Mouse (Mus musculus) liver, postnatal 0 days (tissue): ENCODE results near the gene Armh3. TPM values are rescaled to one million over a fixed set of nuclear protein-coding genes. Genes with fewer than 3 reads are reported as not detected.
A peak's percentile ranks its signal among the peaks of the same experiment; 100 is the strongest.

Experiments
- ATAC-seq: fragments of 200-750 bp; cut with Nextera tagmentation; 2 replicates; pipeline ENCODE4 v1.8.0; 2017; ENCODE audit warnings: mild to moderate bottlenecking, moderate library complexity
- DNase-seq: peaks from one replicate; pipeline ENCODE4 v3.0.0-alpha.2; 2016
- H3K27ac ChIP-seq: fragments of 300-500 bp; sonication (generic); 2 replicates; pipeline ENCODE4 v1.5.1; 2014; ENCODE audit warnings: antibody characterized with exemption, moderate library complexity, mild to moderate bottlenecking, low read depth
- H3K27me3 ChIP-seq: fragments of 300-500 bp; sonication (generic); 2 replicates; pipeline ENCODE4 v1.6.1; 2014; ENCODE audit warnings: low read length, control low read depth, mixed read lengths; ENCODE audit not compliant: insufficient read depth
- H3K36me3 ChIP-seq: fragments of 300-500 bp; sonication (generic); replicated peaks from 2 replicates; pipeline ENCODE4 v1.6.1; 2014; ENCODE audit warnings: mild to moderate bottlenecking, control low read depth, low read length, moderate library complexity, mixed read lengths; ENCODE audit not compliant: insufficient read depth
- H3K4me1 ChIP-seq: fragments of 300-500 bp; sonication (generic); 2 replicates; pipeline ENCODE4 v1.6.1; 2014; ENCODE audit warnings: antibody characterized with exemption, mild to moderate bottlenecking, control low read depth; ENCODE audit not compliant: insufficient read depth
- H3K4me2 ChIP-seq: fragments of 300-500 bp; sonication (generic); 2 replicates; pipeline ENCODE4 v1.6.1; 2014; ENCODE audit warnings: low read depth, mild to moderate bottlenecking, low read length, moderate library complexity, mixed read lengths
- H3K4me3 ChIP-seq: fragments of 300-500 bp; sonication (generic); 2 replicates; pipeline ENCODE4 v1.5.1; 2014; ENCODE audit warnings: low read depth, low read length
- H3K9ac ChIP-seq: fragments of 300-500 bp; sonication (generic); replicated peaks from 2 replicates; pipeline ENCODE4 v1.6.1; 2014; ENCODE audit warnings: mild to moderate bottlenecking, moderate library complexity
- H3K9me3 ChIP-seq: fragments of 300-500 bp; sonication (generic); 2 replicates; pipeline ENCODE4 v1.6.1; 2016; ENCODE audit warnings: mild to moderate bottlenecking, control low read depth, low read length, mixed read lengths
- CTCF ChIP-seq: sonication (generic); IDR thresholded peaks from 2 replicates; pipeline ENCODE4 v1.5.1; 2016; ENCODE audit warnings: antibody characterized with exemption, low read depth
- EP300 ChIP-seq: IDR thresholded peaks from 2 replicates; pipeline ENCODE4 v1.6.1; 2016; ENCODE audit warnings: antibody characterized with exemption, low read depth, mild to moderate bottlenecking
- WGBS: fragments of 180-500 bp; shearing (Covaris S2); extraction: QIAGEN DNeasy Blood & Tissue Kit; methylation state at CpG from one replicate; pipeline ENCODE4 v1.1.7; 2014; ENCODE audit not compliant: insufficient replicate concordance; 5-methylcytosine and 5-hydroxymethylcytosine counted together
- polyA plus RNA-seq: library from polyadenylated mRNA; unstranded; fragments of >200 nt; fragmentation: Nextera tagmentation; extraction: Ambion mirVana; gene quantifications from 2 replicates; pipeline ENCODE4 v1.2.1, GENCODE M21; 2015

Armh3 gene
- polyA plus RNA-seq, 1 experiment from 2014 or later = 3.5 TPM

- H3K27me3 ChIP-seq = no peaks in the 10 kb centered on the region
- TF ChIP-seq CTCF = no peak
- no peak for TF ChIP-seq EP300
- DNase-seq (no peak), ATAC-seq (no peak)
- H3K9ac ChIP-seq = no peak overlapping the region
- WGBS = 88% methylated on average over 10 of the region's 10 CpGs
- peaks cover 24% of the 10 kb centered on the region for H3K4me1 ChIP-seq
- peak overlapping the region; percentile 93 for H3K27ac ChIP-seq
- peaks cover 43% of the 10 kb centered on the region for H3K36me3 ChIP-seq
- no peak overlapping the region for H3K4me3 ChIP-seq
- no peaks in the 10 kb centered on the region for H3K9me3 ChIP-seq
- no peak overlapping the region for H3K4me2 ChIP-seq
Measured at GRCm38 (mm10) chr19:46030196-46030983, 32.1 kb upstream of the Armh3 start.

GRCm38 (mm10) chr19:46029652-46030051 lies 31.4 kb upstream of the Armh3 start:
- H3K36me3 ChIP-seq = peaks cover 36% of the 10 kb centered on the region
- no peaks in the 10 kb centered on the region for H3K9me3 ChIP-seq
- H3K27me3 ChIP-seq = no peaks in the 10 kb centered on the region
- no peak overlapping the region for H3K4me3 ChIP-seq
- H3K9ac ChIP-seq = no peak overlapping the region
- H3K27ac ChIP-seq = peak overlapping the region; percentile 93
- ATAC-seq = peak; percentile 50
- peaks cover 24% of the 10 kb centered on the region for H3K4me1 ChIP-seq
- TF ChIP-seq EP300 = 0 out of 2 replicates have a peak, but pooled peaks have one; percentile 40
- TF ChIP-seq CTCF = no peak
- DNase-seq = no peak
- no peak overlapping the region for H3K4me2 ChIP-seq
- WGBS = 75% methylated on average over 1 of the region's 1 CpGs

GRCm38 (mm10) chr19:46028747-46029320 lies 30.5 kb upstream of the Armh3 start:
- no peaks in the 10 kb centered on the region for H3K9me3 ChIP-seq
- H3K4me3 ChIP-seq = no peak overlapping the region
- no peak overlapping the region for H3K9ac ChIP-seq
- H3K4me1 ChIP-seq = peaks cover 24% of the 10 kb centered on the region
- no peak for ATAC-seq
- H3K27ac ChIP-seq = peak overlapping the region; percentile 93
- DNase-seq = peak; percentile 21
- peak; percentile 60 for TF ChIP-seq CTCF
- TF ChIP-seq EP300 = no peak
- 73% methylated on average over 11 of the region's 11 CpGs for WGBS
- H3K36me3 ChIP-seq = peaks cover 27% of the 10 kb centered on the region
- no peaks in the 10 kb centered on the region for H3K27me3 ChIP-seq
- no peak overlapping the region for H3K4me2 ChIP-seq

GRCm38 (mm10) chr19:46026567-46026966 lies 28.3 kb upstream of the Armh3 start:
- H3K4me1 ChIP-seq = peaks cover 22% of the 10 kb centered on the region; the same call in 1 of the 2 replicates
- 53% methylated on average over 8 of the region's 8 CpGs for WGBS
- DNase-seq (peak; percentile 47), ATAC-seq (peak; percentile 45)
- peaks cover 6% of the 10 kb centered on the region; the same call in 1 of the 2 replicates for H3K36me3 ChIP-seq
- no peak overlapping the region for H3K4me3 ChIP-seq
- 0 out of 2 replicates have a peak overlapping the region, but pooled peaks have one; percentile 39 for H3K27ac ChIP-seq
- H3K4me2 ChIP-seq = no peak overlapping the region
- TF ChIP-seq EP300 (no peak), CTCF (no peak)
- H3K9ac ChIP-seq = no peak overlapping the region
- no peaks in the 10 kb centered on the region for H3K9me3 ChIP-seq
- H3K27me3 ChIP-seq = no peaks in the 10 kb centered on the region

GRCm38 (mm10) chr19:46024959-46025358 lies 26.7 kb upstream of the Armh3 start:
- Histone ChIP-seq H3K9ac (no peak overlapping the region), H3K4me1 (0 out of 2 replicates have a peak, but pooled peaks cover 17% of the 10 kb centered on the region), H3K27me3 (no peaks in the 10 kb centered on the region), H3K9me3 (no peaks in the 10 kb centered on the region), H3K4me2 (no peak overlapping the region), H3K4me3 (no peak overlapping the region), H3K27ac (no peak overlapping the region), H3K36me3 (no peaks in the 10 kb centered on the region)
- 76% methylated on average over 6 of the region's 6 CpGs for WGBS
- TF ChIP-seq EP300 (no peak), CTCF (no peak)
- DNase-seq = no peak
- no peak for ATAC-seq

GRCm38 (mm10) chr19:46016023-46016422 lies 17.7 kb upstream of the Armh3 start:
- Histone ChIP-seq H3K4me3 (no peak overlapping the region), H3K27me3 (no peaks in the 10 kb centered on the region), H3K9ac (no peak overlapping the region), H3K4me2 (no peak overlapping the region), H3K4me1 (no peaks in the 10 kb centered on the region), H3K36me3 (no peaks in the 10 kb centered on the region), H3K27ac (no peak overlapping the region), H3K9me3 (no peaks in the 10 kb centered on the region)
- DNase-seq = no peak
- no peak for TF ChIP-seq CTCF
- 85% methylated on average over 2 of the region's 2 CpGs for WGBS
- ATAC-seq = no peak
